Mouse (Mus musculus) small intestine, adult 2 months (tissue): ENCODE data around the gene Plekhf1.

Experiments
- CTCF ChIP-seq: fragments of 200-500 bp; IDR thresholded peaks from 2 replicates; pipeline ENCODE4 v1.5.1; 2012; ENCODE audit warnings: low read depth, mild to moderate bottlenecking, control low read depth, inconsistent platforms, low read length, moderate library complexity, mixed read lengths; ENCODE audit not compliant: insufficient replicate concordance, insufficient read length; ENCODE audit errors: extremely low read depth
- POLR2A ChIP-seq: fragments of 200-500 bp; IDR thresholded peaks from 2 replicates; pipeline ENCODE4 v1.6.1; 2012; ENCODE audit warnings: low read depth, mild to moderate bottlenecking, control low read depth, inconsistent platforms, low read length, moderate library complexity

GRCm38 (mm10) chr7:38200606-38201289 is 27.1 kb downstream of the Plekhf1 start:
- TF ChIP-seq CTCF = peak; percentile 100
- TF ChIP-seq POLR2A = peak; percentile 38; the same call in 1 of the 2 replicates
